ENCODE assay signal across 8 mouse cellular contexts in the genomic region with DNA sequence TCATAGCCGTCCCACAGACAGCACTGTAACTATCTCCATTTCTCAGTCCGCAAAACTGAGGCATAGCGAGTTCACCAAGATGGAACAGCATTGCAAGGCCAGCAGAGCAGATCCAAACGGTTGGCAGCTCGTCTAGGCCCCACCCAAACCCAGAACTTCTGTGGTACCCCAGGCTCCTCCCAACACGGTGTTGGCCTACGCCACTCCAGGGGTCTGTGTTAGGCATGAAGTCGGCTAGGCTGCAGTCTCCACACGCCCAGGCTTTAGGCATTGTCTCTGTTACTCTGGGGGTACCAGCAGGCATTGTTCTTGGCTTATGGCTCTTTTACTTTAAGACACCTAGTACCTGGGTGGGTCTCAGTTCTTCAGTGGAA. TPM values are rescaled to one million over a fixed set of nuclear protein-coding genes. Genes with fewer than 3 reads are reported as not detected.
A peak's percentile ranks its signal among the peaks of the same experiment; 100 is the strongest.
DNase-seq lines count a peak whose midpoint lies in the region; ATAC-seq and TF ChIP-seq lines count a peak whose summit lies in the region.

No protein-coding gene starts in this region.

- TF ChIP-seq CTCF in hindbrain, postnatal 0 days (IDR thresholded peaks at IDR 0.05; ENCODE audit: low read depth): no peak

- peak overlapping the region; percentile 57 for H3K27ac ChIP-seq in heart, embryonic 15.5 days
- peak overlapping the region; percentile 76 for H3K27ac ChIP-seq in embryonic facial prominence, embryonic 11.5 days (replicated peaks; ENCODE audit: low read depth, low read length)
- peak overlapping the region; percentile 45; the same call in 1 of the 2 replicates for H3K27ac ChIP-seq in hindbrain, postnatal 0 days
- H3K27ac ChIP-seq in midbrain, embryonic 16.5 days (ENCODE audit: low read length): no peak overlapping the region

- H3K4me3 ChIP-seq in heart, embryonic 15.5 days: peak overlapping the region; percentile 44
- H3K4me3 ChIP-seq in embryonic facial prominence, embryonic 11.5 days (ENCODE audit: low read depth, low read length): no peak overlapping the region
- peak overlapping the region; percentile 29 for H3K4me3 ChIP-seq in hindbrain, postnatal 0 days (ENCODE audit: low read length)
- peak overlapping the region; percentile 42 for H3K4me3 ChIP-seq in midbrain, embryonic 16.5 days (ENCODE audit: low read depth, low read length)

- no peaks in the 10 kb centered on the region for H3K27me3 ChIP-seq in heart, embryonic 15.5 days
- H3K27me3 ChIP-seq in embryonic facial prominence, embryonic 11.5 days (ENCODE audit: control insufficient read depth, insufficient read depth, low read length): no peaks in the 10 kb centered on the region
- no peaks in the 10 kb centered on the region for H3K27me3 ChIP-seq in hindbrain, postnatal 0 days (ENCODE audit: insufficient read depth, low read length)
- no peaks in the 10 kb centered on the region for H3K27me3 ChIP-seq in midbrain, embryonic 16.5 days (ENCODE audit: control insufficient read depth, insufficient read depth, low read depth, low read length)

- ATAC-seq in heart, embryonic 15.5 days (replicated peaks; ENCODE audit: insufficient number of reproducible peaks, insufficient read depth, low FRiP score, low read depth): no peak
- 0 out of 2 replicates have a peak, but pooled peaks have one; percentile 12 for ATAC-seq in embryonic facial prominence, embryonic 11.5 days (replicated peaks; ENCODE audit: insufficient number of reproducible peaks, low FRiP score, low TSS enrichment, low read depth)
- ATAC-seq in hindbrain, postnatal 0 days: 0 out of 2 replicates have a peak, but pooled peaks have one; percentile 8
- peak; percentile 63; the same call in 1 of the 2 replicates for ATAC-seq in midbrain, embryonic 16.5 days

- H3K9me3 ChIP-seq in heart, embryonic 15.5 days (replicated peaks): no peaks in the 10 kb centered on the region
- H3K9me3 ChIP-seq in embryonic facial prominence, embryonic 11.5 days (replicated peaks; ENCODE audit: control insufficient read depth, low read length): no peaks in the 10 kb centered on the region
- H3K9me3 ChIP-seq in hindbrain, postnatal 0 days (ENCODE audit: low read length): no peaks in the 10 kb centered on the region
- no peaks in the 10 kb centered on the region for H3K9me3 ChIP-seq in midbrain, embryonic 16.5 days (replicated peaks; ENCODE audit: control insufficient read depth, low read length, poor library complexity, severe bottlenecking)

- intact Hi-C loops in gastrocnemius, postnatal 36 days (cut with DNase I): loop anchor here (2.0 to 10.0 kb wide), 3 partner anchors 60 to 362 kb away; no protein-coding TSS in a partner anchor

- 38% methylated on average over 9 of the region's 9 CpGs for WGBS in heart, embryonic 15.5 days
- 45% methylated on average over 9 of the region's 9 CpGs for WGBS in embryonic facial prominence, embryonic 11.5 days
- WGBS in hindbrain, postnatal 0 days: 46% methylated on average over 9 of the region's 9 CpGs
- WGBS in midbrain, embryonic 16.5 days: 46% methylated on average over 9 of the region's 9 CpGs

- peaks cover 14% of the 10 kb centered on the region for H3K4me1 ChIP-seq in heart, embryonic 15.5 days (replicated peaks)
- peaks cover 7% of the 10 kb centered on the region for H3K4me1 ChIP-seq in embryonic facial prominence, embryonic 11.5 days (ENCODE audit: control insufficient read depth, insufficient read depth, low read length)
- 0 out of 2 replicates have a peak, but pooled peaks cover 3% of the 10 kb centered on the region for H3K4me1 ChIP-seq in hindbrain, postnatal 0 days (ENCODE audit: insufficient read depth, low read length)
- peaks cover 4% of the 10 kb centered on the region; the same call in 1 of the 2 replicates for H3K4me1 ChIP-seq in midbrain, embryonic 16.5 days (ENCODE audit: control insufficient read depth, insufficient read depth, low read length)

- no peaks in the 10 kb centered on the region for H3K36me3 ChIP-seq in heart, embryonic 15.5 days
- no peaks in the 10 kb centered on the region for H3K36me3 ChIP-seq in embryonic facial prominence, embryonic 11.5 days (replicated peaks; ENCODE audit: control insufficient read depth, insufficient read depth, low read depth, low read length)
- no peaks in the 10 kb centered on the region for H3K36me3 ChIP-seq in hindbrain, postnatal 0 days (ENCODE audit: insufficient read depth, low read length)
- H3K36me3 ChIP-seq in midbrain, embryonic 16.5 days (ENCODE audit: control insufficient read depth, insufficient read depth, low read length): no peaks in the 10 kb centered on the region

- peak overlapping the region; percentile 70 for H3K4me2 ChIP-seq in heart, embryonic 15.5 days
- H3K4me2 ChIP-seq in embryonic facial prominence, embryonic 11.5 days (ENCODE audit: low read depth, low read length): peak overlapping the region; percentile 45
- H3K4me2 ChIP-seq in hindbrain, postnatal 0 days (ENCODE audit: low read depth, low read length): peak overlapping the region; percentile 52
- H3K4me2 ChIP-seq in midbrain, embryonic 16.5 days (ENCODE audit: low read length): peak overlapping the region; percentile 77

- peak overlapping the region; percentile 47; the same call in 1 of the 2 replicates for H3K9ac ChIP-seq in heart, embryonic 15.5 days
- peak overlapping the region; percentile 50; the same call in 1 of the 2 replicates for H3K9ac ChIP-seq in embryonic facial prominence, embryonic 11.5 days (replicated peaks; ENCODE audit: low read length)
- H3K9ac ChIP-seq in hindbrain, postnatal 0 days (replicated peaks; ENCODE audit: low read length): no peak overlapping the region
- H3K9ac ChIP-seq in midbrain, embryonic 16.5 days (ENCODE audit: low read depth, low read length): no peak overlapping the region

- no peak for DNase-seq in heart, adult 8-10 months (ENCODE audit: low spot score)
- no peak for DNase-seq in embryonic facial prominence, embryonic 11.5 days (ENCODE audit: low spot score)
- no peak for DNase-seq in hindbrain, postnatal 0 days (ENCODE audit: low spot score)
- DNase-seq in Muller cell, postnatal 12 days (ENCODE audit: inconsistent ontology term): no peak
- DNase-seq in gastrocnemius, postnatal 36 days: no peak
- no peak for DNase-seq in layer of hippocampus, adult 11-12 months (ENCODE audit: low spot score)

RNA-seq across cellular contexts. Expression of a gene that starts 30.2 kb away (rescaled TPM):
- polyA plus RNA-seq in heart, embryonic 15.5 days (2015; fragmentation: Nextera tagmentation; extraction: Ambion mirVana): 54.6 and 61.2 TPM in 2 replicates
- total RNA-seq in heart, adult 8-10 months (2022): 100 to 1,000 TPM in 2 of 4 experiments, 10 to 100 TPM in 2; 87.6 to 108 (median 101) TPM
- polyA plus RNA-seq in embryonic facial prominence, embryonic 11.5 days (2014; fragmentation: Nextera tagmentation; extraction: Ambion mirVana): 81.9 and 85.1 TPM in 2 replicates
- total RNA-seq in hindbrain, postnatal 0 days (2014; rRNA removed): 294 and 339 TPM in 2 replicates
- polyA plus RNA-seq in hindbrain, postnatal 0 days (2015; fragmentation: Nextera tagmentation; extraction: Ambion mirVana): 84.1 and 91.9 TPM in 2 replicates
- polyA plus RNA-seq in midbrain, embryonic 16.5 days (2015; fragmentation: Nextera tagmentation; extraction: Ambion mirVana): 165 and 177 TPM in 2 replicates
- 10 to 100 TPM; 44.2 to 63.3 TPM for total RNA-seq in gastrocnemius, postnatal 36 days (2021)

Comparison
In these comparisons a context has a peak if more than half of its experiments do, and no peak if none do; other contexts are left out.
1. H3K9ac ChIP-seq: peak in heart, embryonic 15.5 days (single experiment) and embryonic facial prominence, embryonic 11.5 days (single experiment); none in hindbrain, postnatal 0 days (single experiment) and midbrain, embryonic 16.5 days (single experiment).
2. Peak in every context shown above with its lines, with median percentiles within 50 percentile points of each other: H3K4me2 ChIP-seq.